Mouse (Mus musculus): Measurements from ENCODE around the gene Krtap26-1. TPM values are rescaled to one million over a fixed set of nuclear protein-coding genes. Genes with fewer than 3 reads are reported as not detected.

Gene Krtap26-1
- not detected in 2 replicates for polyA plus RNA-seq (2012; rRNA removed)

DNA sequence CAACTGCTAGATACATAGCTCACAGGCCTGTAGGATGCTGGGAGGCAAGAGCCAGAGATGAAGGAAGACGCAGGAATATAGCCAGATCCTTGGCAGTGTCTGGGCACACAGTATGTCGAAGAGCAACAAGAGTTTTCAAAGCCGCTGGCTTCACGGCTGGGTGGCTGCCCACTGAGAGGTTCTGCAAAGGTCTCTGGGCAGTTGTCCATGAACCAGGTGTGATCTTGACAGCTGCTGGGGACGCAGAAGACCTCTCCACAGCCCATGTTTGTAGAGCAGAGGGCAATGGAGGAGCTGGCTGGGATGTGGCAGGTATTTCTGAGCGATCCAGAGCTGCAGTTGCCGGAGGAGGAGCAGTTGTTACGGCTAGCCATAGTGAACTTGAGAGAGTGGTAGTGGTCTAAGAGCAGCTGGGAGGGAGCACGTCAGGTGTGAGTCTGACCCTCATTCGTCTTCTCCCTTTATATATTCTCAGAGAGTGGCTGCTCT, at the start of gene Krtap26-1:
TSS of gene Krtap26-1 (minus strand) at position 439 of the 489 bp plus-strand sequence.

DNA sequence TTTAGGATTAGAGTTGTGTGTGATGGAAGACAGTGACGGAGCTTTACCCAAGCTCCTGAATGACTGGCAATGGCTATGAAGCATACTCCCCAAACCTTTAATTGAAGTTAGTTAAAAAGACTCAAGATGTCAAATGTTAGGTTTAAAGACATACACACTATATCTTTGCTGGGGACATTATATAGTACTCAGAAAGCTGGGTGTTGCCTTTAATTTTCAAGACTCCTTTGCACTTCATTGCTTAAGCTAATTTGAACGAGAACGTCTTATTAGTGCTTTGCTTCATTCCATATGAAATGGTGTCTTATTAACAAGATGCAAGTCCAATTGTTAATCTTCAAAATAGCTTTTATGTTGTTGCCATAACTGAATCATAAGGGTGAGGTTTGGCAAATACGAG, 24.0 kb upstream of the Krtap26-1 start, which contains the start of gene Krtap27-1:
TSS of gene Krtap27-1 (minus strand) at position 101 of the 400 bp plus-strand sequence.

DNA sequence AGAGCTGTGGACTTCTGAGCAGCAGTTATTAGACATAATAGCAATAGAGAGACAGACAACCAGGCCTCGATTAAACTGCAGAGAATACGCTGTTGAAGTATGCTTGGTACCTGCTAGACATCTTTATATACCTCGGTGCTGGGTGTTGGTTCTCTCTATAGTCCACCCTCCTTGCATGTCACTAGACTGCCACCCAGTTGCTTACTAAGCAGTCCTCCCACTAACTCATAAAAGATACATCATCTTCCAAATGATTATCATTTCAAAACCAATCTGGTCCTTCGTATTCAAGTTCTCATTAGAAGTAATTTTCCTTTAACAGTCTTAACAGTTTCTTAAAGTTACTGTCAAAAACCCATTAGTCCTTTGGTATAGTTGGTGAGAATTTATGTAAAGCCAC, 20.0 kb downstream of the Krtap26-1 start, which contains the start of gene 2310079G19Rik:
TSS of gene 2310079G19Rik (minus strand) at position 101 of the 400 bp plus-strand sequence.

DNA sequence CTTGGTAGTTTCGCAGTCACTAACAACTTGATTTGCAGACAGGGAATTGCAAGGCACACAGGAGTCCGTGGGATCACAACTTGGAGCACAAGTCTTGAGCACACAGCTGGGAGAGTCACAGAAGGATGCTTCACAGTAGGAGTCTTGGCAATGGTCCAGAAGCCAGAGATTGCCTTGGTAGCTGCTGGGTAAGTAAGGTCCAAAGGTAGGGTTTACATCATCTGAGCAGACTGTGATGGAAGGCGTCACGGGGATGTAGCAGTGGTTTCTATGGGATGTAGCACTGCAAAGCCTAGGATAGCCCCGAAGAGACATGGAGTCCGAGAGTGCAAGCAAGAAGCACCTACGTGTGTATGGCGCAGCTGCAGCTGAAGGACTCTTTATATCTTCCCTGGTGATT, 35.7 kb downstream of the Krtap26-1 start, which contains the start of gene Krtap24-1:
TSS of gene Krtap24-1 (minus strand) at position 358 of the 400 bp plus-strand sequence.

Other genes starting within 250 kb of the Krtap26-1 start
- gene Cldn17, start 140.8 kb downstream of the Krtap26-1 start, polyA plus RNA-seq (2012; rRNA removed), result not detected in 2 replicates
- gene Cldn8, start 84.6 kb downstream of the Krtap26-1 start, polyA plus RNA-seq (2012; rRNA removed), result 0.01 TPM in 1 of 2 replicates, not detected in the other
- gene Krtap24-1, start 35.5 kb downstream of the Krtap26-1 start, polyA plus RNA-seq (2012; rRNA removed), result not detected in 2 replicates
- gene 2310079G19Rik, start 20.1 kb downstream of the Krtap26-1 start, polyA plus RNA-seq (2012; rRNA removed), result not detected in 2 replicates
- not detected in 2 replicates for gene Krtap27-1, start 23.9 kb upstream of the Krtap26-1 start, polyA plus RNA-seq (2012; rRNA removed)
- not detected in 2 replicates for gene 2310061N02Rik, start 60.2 kb upstream of the Krtap26-1 start, polyA plus RNA-seq (2012; rRNA removed)
- not detected in 2 replicates for gene Krtap13-1, start 81.1 kb upstream of the Krtap26-1 start, polyA plus RNA-seq (2012; rRNA removed)
- gene Krtap13, start 103.8 kb upstream of the Krtap26-1 start, polyA plus RNA-seq (2012; rRNA removed), result not detected in 2 replicates
- gene 2310034C09Rik, start 111.1 kb upstream of the Krtap26-1 start, polyA plus RNA-seq (2012; rRNA removed), result not detected in 2 replicates
- gene 2310057N15Rik, start 126.4 kb upstream of the Krtap26-1 start, polyA plus RNA-seq (2012; rRNA removed), result not detected in 2 replicates
- not detected in 2 replicates for gene Gm5965, start 130.1 kb upstream of the Krtap26-1 start, polyA plus RNA-seq (2012; rRNA removed)
- gene Gm20741, start 164.4 kb upstream of the Krtap26-1 start, polyA plus RNA-seq (2012; rRNA removed), result not detected in 2 replicates
- not detected in 2 replicates for gene Krtap15, start 172.4 kb upstream of the Krtap26-1 start, polyA plus RNA-seq (2012; rRNA removed)
- not detected in 2 replicates for gene Krtap14, start 178.3 kb upstream of the Krtap26-1 start, polyA plus RNA-seq (2012; rRNA removed)
- gene Krtap19-1, start 221.6 kb upstream of the Krtap26-1 start, polyA plus RNA-seq (2012; rRNA removed), result not detected in 2 replicates
- not detected in 2 replicates for gene Krtap19-2, start 226.5 kb upstream of the Krtap26-1 start, polyA plus RNA-seq (2012; rRNA removed)
- gene Krtap19-3, start 230.2 kb upstream of the Krtap26-1 start, polyA plus RNA-seq (2012; rRNA removed), result not detected in 2 replicates
- gene Krtap19-4, start 237.3 kb upstream of the Krtap26-1 start, polyA plus RNA-seq (2012; rRNA removed), result not detected in 2 replicates
- not detected in 2 replicates for gene Krtap19-5, start 248.7 kb upstream of the Krtap26-1 start, polyA plus RNA-seq (2012; rRNA removed)